ENCODE assay signal across 8 mouse cellular contexts in genomic region chr17:69475423-69475822, GRCm38 (mm10). TPM values are rescaled to one million over a fixed set of nuclear protein-coding genes. Genes with fewer than 3 reads are reported as not detected.
A peak's percentile ranks its signal among the peaks of the same experiment; 100 is the strongest.
DNase-seq lines count a peak whose midpoint lies in the region; ATAC-seq lines count a peak whose summit lies in the region.

No protein-coding gene starts in this region.

- ATAC-seq in heart, embryonic 15.5 days (replicated peaks; ENCODE audit: insufficient number of reproducible peaks, insufficient read depth, low FRiP score, low read depth), result peak; percentile 64; the same call in 1 of the 2 replicates
- ATAC-seq in neural tube, embryonic 13.5 days (ENCODE audit: low read depth), result peak; percentile 85

- peak overlapping the region; percentile 57 for H3K4me3 ChIP-seq in brown adipose tissue, adult 24 weeks (ENCODE audit: insufficient read depth, low read depth, low read length)
- H3K4me3 ChIP-seq in forebrain, embryonic 10.5 days, result peak overlapping the region; percentile 54
- peak overlapping the region; percentile 61 for H3K4me3 ChIP-seq in heart, embryonic 15.5 days
- H3K4me3 ChIP-seq in neural tube, embryonic 13.5 days, result peak overlapping the region; percentile 42

- 2% methylated on average over 20 of the region's 20 CpGs for WGBS in forebrain, embryonic 10.5 days
- 0% methylated on average over 20 of the region's 20 CpGs for WGBS in heart, embryonic 15.5 days
- WGBS in neural tube, embryonic 13.5 days, result under 1% methylated on average over 20 of the region's 20 CpGs

- H3K9me3 ChIP-seq in forebrain, embryonic 10.5 days, result no peaks in the 10 kb centered on the region
- no peaks in the 10 kb centered on the region for H3K9me3 ChIP-seq in heart, embryonic 15.5 days (replicated peaks)
- H3K9me3 ChIP-seq in neural tube, embryonic 13.5 days, result no peaks in the 10 kb centered on the region

- no peaks in the 10 kb centered on the region for H3K4me1 ChIP-seq in brown adipose tissue, adult 24 weeks (ENCODE audit: control insufficient read depth, insufficient read depth, insufficient read length, low read length)
- peaks cover 42% of the 10 kb centered on the region for H3K4me1 ChIP-seq in forebrain, embryonic 10.5 days
- no peaks in the 10 kb centered on the region for H3K4me1 ChIP-seq in heart, embryonic 15.5 days (replicated peaks)
- peaks cover 25% of the 10 kb centered on the region for H3K4me1 ChIP-seq in neural tube, embryonic 13.5 days (replicated peaks)

- DNase-seq in CD8-positive naive resting alpha-beta T cell, adult 2 months (ENCODE audit: low read depth in 2 of 2, low spot score in 2 of 2), result peak; percentile 29 to 51
- peak; percentile 85 for DNase-seq in forebrain, embryonic 10.5 days (ENCODE audit: extremely low spot score, low spot score)
- peak; percentile 77 for DNase-seq in kidney, postnatal 10 days
- peak; percentile 9 to 11 for DNase-seq in lung, adult 18-20 months
- DNase-seq in testis, postnatal 14 days (ENCODE audit: low spot score), result peak; percentile 70

- peak overlapping the region; percentile 78 for H3K4me2 ChIP-seq in heart, embryonic 15.5 days
- peak overlapping the region; percentile 70 for H3K4me2 ChIP-seq in neural tube, embryonic 13.5 days

- H3K9ac ChIP-seq in heart, embryonic 15.5 days, result peak overlapping the region; percentile 61
- peak overlapping the region; percentile 71 for H3K9ac ChIP-seq in neural tube, embryonic 13.5 days

- H3K27me3 ChIP-seq in forebrain, embryonic 10.5 days (ENCODE audit: poor library complexity, severe bottlenecking), result peaks cover 42% of the 10 kb centered on the region
- H3K27me3 ChIP-seq in heart, embryonic 15.5 days, result peaks cover 7% of the 10 kb centered on the region; the same call in 1 of the 2 replicates
- H3K27me3 ChIP-seq in neural tube, embryonic 13.5 days, result no peaks in the 10 kb centered on the region

- no peaks in the 10 kb centered on the region for H3K36me3 ChIP-seq in forebrain, embryonic 10.5 days (replicated peaks)
- H3K36me3 ChIP-seq in heart, embryonic 15.5 days, result no peaks in the 10 kb centered on the region
- H3K36me3 ChIP-seq in neural tube, embryonic 13.5 days, result no peaks in the 10 kb centered on the region

- H3K27ac ChIP-seq in brown adipose tissue, adult 24 weeks (replicated peaks; ENCODE audit: low read depth, low read length), result no peak overlapping the region
- peak overlapping the region; percentile 84 for H3K27ac ChIP-seq in forebrain, embryonic 10.5 days
- H3K27ac ChIP-seq in heart, embryonic 15.5 days, result no peak overlapping the region
- no peak overlapping the region for H3K27ac ChIP-seq in neural tube, embryonic 13.5 days (replicated peaks)

RNA-seq across cellular contexts. Expression of gene Akain1, which starts 36.3 kb away (rescaled TPM):
- polyA plus RNA-seq in brown adipose tissue, adult 24 weeks (2012; ENCODE audit: insufficient read depth, insufficient read length, missing spikeins), result not detected in 2 replicates
- not detected in 2 replicates for polyA plus RNA-seq in forebrain, embryonic 10.5 days (2016; fragmentation: Nextera tagmentation; extraction: Ambion mirVana)
- polyA plus RNA-seq in heart, embryonic 15.5 days (2015; fragmentation: Nextera tagmentation; extraction: Ambion mirVana), result not detected in 2 replicates
- polyA plus RNA-seq in neural tube, embryonic 13.5 days (2015; fragmentation: Nextera tagmentation; extraction: Ambion mirVana), result 2.4 and 2.5 TPM in 2 replicates

Comparison
In these comparisons a context has a peak if more than half of its experiments do, and no peak if none do; other contexts are left out.
1. DNase-seq: peak in every context shown above with its lines; median percentile 85 in forebrain, embryonic 10.5 days; 77 in kidney, postnatal 10 days; 70 in testis, postnatal 14 days; 40 in CD8-positive naive resting alpha-beta T cell, adult 2 months; 10 in lung, adult 18-20 months.